Comparison of ENCODE assay signal across 21 mouse cellular contexts in genomic region chr16:27709946-27710345, GRCm38 (mm10).
DNase-seq lines count a peak whose midpoint lies in the region; TF ChIP-seq lines count a peak whose summit lies in the region.
"Had no signal": no experiment of that assay in that cellular context is flagged by ENCODE, and none has a peak within 500 bp of the region (broad histone marks: within the 10 kb centered on the region; RNA-seq: fewer than 3 reads in every experiment).

No protein-coding gene starts in this region.

- dilution Hi-C loops in CH12.LX (cut with MboI; ENCODE audit: extremely low pct_ligation_motif_present, extremely low pct_unique_long_range_greater_than_20kb, low sequenced_read_pairs) = no loop called here

- no peaks in the 10 kb centered on the region for H3K9me3 ChIP-seq in CH12.LX (replicated peaks; ENCODE audit: low read length)
- H3K9me3 ChIP-seq in limb, embryonic 10.5 days (replicated peaks) = no peaks in the 10 kb centered on the region
- H3K9me3 ChIP-seq: embryonic facial prominence, embryonic 10.5 days; embryonic facial prominence, embryonic 12.5 days; forebrain, embryonic 13.5 days; forebrain, embryonic 15.5 days; G1E had no signal

- no peak overlapping the region for H3K27ac ChIP-seq in CH12.LX (ENCODE audit: insufficient read depth, low read depth)
- no peak overlapping the region for H3K27ac ChIP-seq in limb, embryonic 10.5 days
- H3K27ac ChIP-seq: embryonic facial prominence, embryonic 10.5 days; embryonic facial prominence, embryonic 12.5 days; forebrain, embryonic 13.5 days; forebrain, embryonic 15.5 days had no signal

- H3K4me2 ChIP-seq in CH12.LX (ENCODE audit: insufficient read depth, low read depth, poor library complexity, severe bottlenecking) = no peak overlapping the region
- H3K4me2 ChIP-seq: embryonic facial prominence, embryonic 12.5 days; forebrain, embryonic 13.5 days; forebrain, embryonic 15.5 days had no signal

- no peak for TF ChIP-seq CTCF in CH12.LX (conservative IDR thresholded peaks at IDR 0.05 in 1 of 2, IDR thresholded peaks at IDR 0.05 in 1 of 2; ENCODE audit: low read depth in 2 of 2, low read length in 2 of 2)

- in situ Hi-C loops in CH12.LX (cut with MboI; ENCODE audit: low pct_ligation_motif_present, low pct_unique_long_range_greater_than_20kb, low sequenced_read_pairs) = no loop called here

- H3K9ac ChIP-seq in CH12.LX (ENCODE audit: insufficient read depth, low read depth) = no peak overlapping the region
- H3K9ac ChIP-seq: embryonic facial prominence, embryonic 12.5 days; forebrain, embryonic 13.5 days; forebrain, embryonic 15.5 days; forebrain, postnatal 0 days had no signal

- no peaks in the 10 kb centered on the region for H3K4me1 ChIP-seq in CH12.LX (ENCODE audit: control insufficient read depth in 1 of 2, insufficient read depth in 2 of 2)
- no peaks in the 10 kb centered on the region for H3K4me1 ChIP-seq in limb, embryonic 10.5 days
- H3K4me1 ChIP-seq: embryonic facial prominence, embryonic 10.5 days; embryonic facial prominence, embryonic 12.5 days; forebrain, embryonic 13.5 days; forebrain, embryonic 15.5 days had no signal

- TF ChIP-seq EP300 in CH12.LX (IDR thresholded peaks at IDR 0.05; ENCODE audit: low read length) = no peak

- no peaks in the 10 kb centered on the region for H3K27me3 ChIP-seq in CH12.LX (replicated peaks)
- no peaks in the 10 kb centered on the region for H3K27me3 ChIP-seq in limb, embryonic 10.5 days (ENCODE audit: low read depth, poor library complexity, severe bottlenecking)
- H3K27me3 ChIP-seq: embryonic facial prominence, embryonic 12.5 days; forebrain, embryonic 13.5 days; forebrain, embryonic 15.5 days had no signal

- no peak for TF ChIP-seq RAD21 in CH12.LX (IDR thresholded peaks at IDR 0.05; ENCODE audit: low read depth, low read length)

- 75% methylated on average over 5 of the region's 5 CpGs for WGBS in limb, embryonic 10.5 days

- H3K36me3 ChIP-seq in CH12.LX (replicated peaks in 1 of 2; ENCODE audit: control insufficient read depth in 1 of 2, insufficient read depth in 1 of 2, low read length in 1 of 2) = no peaks in the 10 kb centered on the region
- no peaks in the 10 kb centered on the region for H3K36me3 ChIP-seq in limb, embryonic 10.5 days
- H3K36me3 ChIP-seq: embryonic facial prominence, embryonic 10.5 days; embryonic facial prominence, embryonic 12.5 days; forebrain, embryonic 15.5 days; G1E had no signal

- DNase-seq in CH12.LX (ENCODE audit: extremely low read depth) (peak; percentile 29), ES-CJ7 (ENCODE audit: low read depth, low spot score) (peak; percentile 61), R1 (ENCODE audit: low read depth, low spot score) (peak; percentile 69), ZHBTc4 (ENCODE audit: low read depth, low spot score) (peak; percentile 39)
- no peak for DNase-seq in right cerebral cortex, postnatal 10 days (ENCODE audit: low spot score in 2 of 2)
- DNase-seq in limb, embryonic 10.5 days (ENCODE audit: low spot score) = no peak
- no peak for DNase-seq in right cerebral cortex, adult 2 months (ENCODE audit: low spot score in 2 of 2)
- DNase-seq: adrenal gland, adult 2 months; adrenal gland, postnatal 10 days; adrenal gland, postnatal 25 days; cerebellum, adult 11 months; cerebellum, adult 18-20 months; cerebellum, adult 9-10 months; cerebellum, postnatal 10 days; cerebellum, postnatal 25 days; forebrain, postnatal 0 days had no signal

- no peak for TF ChIP-seq POLR2A in CH12.LX (IDR thresholded peaks at IDR 0.05; ENCODE audit: low read depth, low read length)

- no peaks in the 10 kb centered on the region for H3K79me2 ChIP-seq in CH12.LX (replicated peaks; ENCODE audit: control insufficient read depth, extremely low read depth, insufficient read depth, poor library complexity, severe bottlenecking)

- no peak overlapping the region for H3K4me3 ChIP-seq in CH12.LX (replicated peaks in 1 of 3; ENCODE audit: low read depth in 2 of 3, low read length in 2 of 3, poor library complexity in 1 of 3)
- H3K4me3 ChIP-seq in limb, embryonic 10.5 days = no peak overlapping the region
- H3K4me3 ChIP-seq: embryonic facial prominence, embryonic 10.5 days; embryonic facial prominence, embryonic 12.5 days; forebrain, embryonic 13.5 days; forebrain, embryonic 15.5 days had no signal

TF ChIP-seq in CH12.LX, 34 proteins besides CTCF, POLR2A, EP300 and RAD21:
- TF ChIP-seq ZC3H11A (IDR thresholded peaks at IDR 0.05; ENCODE audit: low read depth, low read length) (no peak), ZMIZ1 (IDR thresholded peaks at IDR 0.05; ENCODE audit: low read depth, low read length) (no peak), JUND (conservative IDR thresholded peaks at IDR 0.05; ENCODE audit: low read depth, low read length) (no peak), NELFE (IDR thresholded peaks at IDR 0.05; ENCODE audit: low read depth, low read length) (no peak), KAT2A (IDR thresholded peaks at IDR 0.05; ENCODE audit: insufficient replicate concordance, low read length) (no peak), ETS1 (conservative IDR thresholded peaks at IDR 0.05; ENCODE audit: low read depth, low read length) (no peak), POLR2AphosphoS2 (IDR thresholded peaks at IDR 0.05; ENCODE audit: low read depth, low read length) (no peak), NRF1 (IDR thresholded peaks at IDR 0.05; ENCODE audit: low read depth, low read length) (no peak), UBTF (IDR thresholded peaks at IDR 0.05; ENCODE audit: low read depth, low read length) (no peak), BHLHE40 (IDR thresholded peaks at IDR 0.05; ENCODE audit: low read depth, low read length) (no peak)

Comparison
In these comparisons a context has a peak if more than half of its experiments do, and no peak if none do; other contexts are left out.
1. DNase-seq: peak in CH12.LX (single experiment), ES-CJ7 (single experiment), R1 (single experiment) and ZHBTc4 (single experiment); none in right cerebral cortex, postnatal 10 days (0 of 2), limb, embryonic 10.5 days (single experiment) and right cerebral cortex, adult 2 months (0 of 2).